Mouse (Mus musculus) megakaryocyte, embryonic 14.5 days (primary cell): ENCODE results near the gene Olfr1321. TPM values are rescaled to one million over a fixed set of nuclear protein-coding genes. Genes with fewer than 3 reads are reported as not detected.

Experiments used
- H3K27me3 ChIP-seq: replicated peaks from 2 replicates; pipeline ENCODE3; 2012; ENCODE audit warnings: inconsistent platforms
- H3K36me3 ChIP-seq: replicated peaks from 2 replicates; pipeline ENCODE3; 2012; ENCODE audit warnings: low read length, inconsistent platforms, mixed read lengths
- H3K4me1 ChIP-seq: 2 replicates; pipeline ENCODE4 v1.6.1; 2012; ENCODE audit warnings: inconsistent platforms
- H3K4me3 ChIP-seq: replicated peaks from 2 replicates; pipeline ENCODE3; 2012; ENCODE audit warnings: moderate library complexity, mild to moderate bottlenecking, inconsistent platforms
- H3K9me3 ChIP-seq: 2 replicates; pipeline ENCODE4 v1.6.1; 2012; ENCODE audit warnings: inconsistent platforms
- FLI1 ChIP-seq: IDR thresholded peaks from 2 replicates; pipeline ENCODE4 v1.6.1; 2012; ENCODE audit warnings: low read length, inconsistent platforms, mixed read lengths
- GATA1 ChIP-seq: IDR thresholded peaks from 3 replicates; pipeline ENCODE4 v1.6.1; 2012; ENCODE audit warnings: mixed read lengths, low read length, inconsistent platforms, borderline replicate concordance
- polyA plus RNA-seq: library from polyadenylated mRNA; stranded (reverse); fragments of >175 nt; gene quantifications from 2 replicates; pipeline ENCODE4 v1.2.3, GENCODE M21; 2012; ENCODE audit warnings: low replicate concordance; ENCODE audit not compliant: insufficient read depth

Gene Olfr1321
- polyA plus RNA-seq: not detected in 2 replicates

DNA sequence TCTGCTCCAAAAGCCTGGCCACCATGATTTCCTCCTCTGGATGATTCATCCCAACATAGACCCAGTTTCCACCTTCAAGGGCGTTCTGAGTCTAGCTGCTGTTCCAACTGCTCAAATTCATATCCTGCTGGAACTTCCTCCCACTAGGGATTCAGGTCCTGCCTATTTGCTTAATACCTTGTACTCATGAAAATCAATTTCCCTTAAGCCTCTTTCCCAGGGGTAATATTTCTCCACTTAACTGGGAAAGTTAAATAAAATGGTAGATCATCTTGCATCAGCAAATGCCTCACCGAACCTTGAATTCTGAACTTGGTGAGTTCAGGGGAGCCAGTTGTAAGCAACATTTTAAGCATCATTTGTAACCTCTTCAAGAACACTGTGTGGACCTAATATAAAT, at the start of gene Olfr1321:
Olfr1321 (minus strand) TSS at position 101 of the 400 bp plus-strand sequence.
- H3K36me3 ChIP-seq: no peaks in the 10 kb centered on the region
- no peaks in the 10 kb centered on the region for H3K9me3 ChIP-seq
- H3K4me3 ChIP-seq: no peak within 1 kb of the TSS
- TF ChIP-seq FLI1 (no peak), GATA1 (no peak)
- H3K4me1 ChIP-seq: no peaks in the 10 kb centered on the region
- H3K27me3 ChIP-seq: no peaks in the 10 kb centered on the region

DNA sequence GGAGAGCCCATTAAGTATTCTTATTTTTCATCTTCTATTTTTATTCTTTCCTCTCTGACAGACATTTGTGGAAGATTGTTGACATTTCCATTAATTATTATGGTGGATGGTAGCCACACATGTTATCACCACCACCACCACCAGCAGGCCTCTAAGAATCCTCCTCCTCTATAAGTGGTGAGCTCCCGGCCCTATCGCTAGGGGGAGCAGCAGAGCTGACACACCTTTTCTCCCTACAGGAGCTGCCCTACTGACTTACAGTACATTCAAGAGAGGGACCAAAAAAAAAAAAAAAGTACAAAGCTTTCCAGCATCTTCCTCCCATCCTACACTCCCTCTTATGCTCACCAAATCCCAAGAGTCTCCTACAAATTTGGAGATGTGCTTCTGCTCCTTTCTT, 36.0 kb upstream of the Olfr1321 start:
- peaks cover 8% of the 10 kb centered on the region for H3K27me3 ChIP-seq
- no peaks in the 10 kb centered on the region for H3K9me3 ChIP-seq
- no peaks in the 10 kb centered on the region for H3K4me1 ChIP-seq
- TF ChIP-seq FLI1 (no peak), GATA1 (no peak)
- H3K36me3 ChIP-seq: no peaks in the 10 kb centered on the region
- no peak overlapping the region for H3K4me3 ChIP-seq

DNA sequence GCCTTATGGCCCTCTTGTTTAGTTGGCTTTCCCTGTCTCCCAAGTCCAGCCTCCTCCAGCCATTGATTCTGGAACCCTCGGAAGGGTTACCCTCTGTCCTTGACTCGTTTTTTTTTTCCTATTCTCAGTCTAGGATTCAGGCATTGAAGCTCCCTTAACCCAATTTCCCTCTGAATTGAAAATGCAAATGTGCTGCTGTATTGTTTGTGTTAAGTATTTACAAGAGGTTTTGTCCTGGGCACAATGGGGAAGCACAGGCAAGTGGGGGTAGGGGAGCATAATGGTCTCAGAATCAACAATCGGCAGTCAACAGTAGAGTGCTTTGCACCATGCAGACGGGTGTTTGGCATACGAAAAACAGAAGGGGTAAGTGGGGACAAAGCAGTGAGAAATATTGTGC, 10.3 kb upstream of the Olfr1321 start:
- no peaks in the 10 kb centered on the region for H3K9me3 ChIP-seq
- no peaks in the 10 kb centered on the region for H3K36me3 ChIP-seq
- no peak overlapping the region for H3K4me3 ChIP-seq
- H3K4me1 ChIP-seq: no peaks in the 10 kb centered on the region
- H3K27me3 ChIP-seq: peaks cover 3% of the 10 kb centered on the region
- no peak for TF ChIP-seq FLI1
- no peak for TF ChIP-seq GATA1

Other genes with a start within 250 kb of the Olfr1321 start
- not detected in 2 replicates for gene Olfr1320, start 62.7 kb downstream of the Olfr1321 start, polyA plus RNA-seq
- gene Igsf1, start 62.7 kb upstream of the Olfr1321 start, polyA plus RNA-seq: not detected in 2 replicates
- not detected in 2 replicates for gene Olfr1322, start 156.4 kb upstream of the Olfr1321 start, polyA plus RNA-seq